Mouse (Mus musculus) forebrain, postnatal 0 days (tissue): Measurements from ENCODE around the gene Slc39a12. TPM values are rescaled to one million over a fixed set of nuclear protein-coding genes. Genes with fewer than 3 reads are reported as not detected.

Experiments
- ATAC-seq: fragments of 200-750 bp; cut with Nextera tagmentation; 2 replicates; pipeline ENCODE4 v1.8.0; 2017; ENCODE audit warnings: mild to moderate bottlenecking, moderate library complexity
- DNase-seq: peaks from one replicate; pipeline ENCODE4 v3.0.0-alpha.2; 2015
- H3K27ac ChIP-seq: fragments of 300-500 bp; sonication (generic); 2 replicates; pipeline ENCODE4 v1.5.1; 2014; ENCODE audit warnings: low read depth, mild to moderate bottlenecking, antibody characterized with exemption, low read length, moderate library complexity, mixed read lengths
- H3K27me3 ChIP-seq: fragments of 300-500 bp; sonication (generic); 2 replicates; pipeline ENCODE4 v1.6.1; 2014; ENCODE audit warnings: mild to moderate bottlenecking, low read length, mixed read lengths; ENCODE audit not compliant: insufficient read depth
- H3K36me3 ChIP-seq: fragments of 300-500 bp; sonication (generic); 2 replicates; pipeline ENCODE4 v1.6.1; 2014; ENCODE audit warnings: mild to moderate bottlenecking, moderate library complexity; ENCODE audit not compliant: insufficient read depth
- H3K4me1 ChIP-seq: fragments of 300-500 bp; sonication (generic); 2 replicates; pipeline ENCODE4 v1.6.1; 2014; ENCODE audit warnings: antibody characterized with exemption; ENCODE audit not compliant: insufficient read depth
- H3K4me2 ChIP-seq: fragments of 300-500 bp; sonication (generic); 2 replicates; pipeline ENCODE4 v1.6.1; 2014; ENCODE audit warnings: low read depth, mild to moderate bottlenecking, moderate library complexity
- H3K4me3 ChIP-seq: fragments of 300-500 bp; sonication (generic); 2 replicates; pipeline ENCODE4 v1.5.1; 2014; ENCODE audit warnings: low read depth, low read length, mixed read lengths
- H3K9ac ChIP-seq: fragments of 300-500 bp; sonication (generic); 2 replicates; pipeline ENCODE4 v1.6.1; 2014; ENCODE audit warnings: mild to moderate bottlenecking
- H3K9me3 ChIP-seq: fragments of 300-500 bp; sonication (generic); 2 replicates; pipeline ENCODE4 v1.6.1; 2016; ENCODE audit warnings: low read length
- CTCF ChIP-seq: sonication (generic); IDR thresholded peaks from 2 replicates; pipeline ENCODE4 v1.5.1; 2016; ENCODE audit warnings: antibody characterized with exemption, control low read depth, low read depth
- WGBS: fragments of 180-500 bp; shearing (Covaris S2); extraction: QIAGEN DNeasy Blood & Tissue Kit; methylation state at CpG from one replicate; pipeline ENCODE4 v1.1.7; 2014; 5-methylcytosine and 5-hydroxymethylcytosine counted together
- polyA plus RNA-seq: library from polyadenylated mRNA; unstranded; fragments of >200 nt; fragmentation: Nextera tagmentation; extraction: Ambion mirVana; gene quantifications from 2 replicates; pipeline ENCODE4 v1.2.1, GENCODE M21; 2015
- total RNA-seq: library from RNA; depleted of rRNA; stranded (reverse); fragments of >200 nt; gene quantifications from 2 replicates; pipeline ENCODE4 v1.2.3, GENCODE M21; 2014; rRNA removed

Slc39a12 gene
- total and polyA plus RNA-seq, 2 experiments from 2014 or later = 3.9 to 9.3 TPM

DNA sequence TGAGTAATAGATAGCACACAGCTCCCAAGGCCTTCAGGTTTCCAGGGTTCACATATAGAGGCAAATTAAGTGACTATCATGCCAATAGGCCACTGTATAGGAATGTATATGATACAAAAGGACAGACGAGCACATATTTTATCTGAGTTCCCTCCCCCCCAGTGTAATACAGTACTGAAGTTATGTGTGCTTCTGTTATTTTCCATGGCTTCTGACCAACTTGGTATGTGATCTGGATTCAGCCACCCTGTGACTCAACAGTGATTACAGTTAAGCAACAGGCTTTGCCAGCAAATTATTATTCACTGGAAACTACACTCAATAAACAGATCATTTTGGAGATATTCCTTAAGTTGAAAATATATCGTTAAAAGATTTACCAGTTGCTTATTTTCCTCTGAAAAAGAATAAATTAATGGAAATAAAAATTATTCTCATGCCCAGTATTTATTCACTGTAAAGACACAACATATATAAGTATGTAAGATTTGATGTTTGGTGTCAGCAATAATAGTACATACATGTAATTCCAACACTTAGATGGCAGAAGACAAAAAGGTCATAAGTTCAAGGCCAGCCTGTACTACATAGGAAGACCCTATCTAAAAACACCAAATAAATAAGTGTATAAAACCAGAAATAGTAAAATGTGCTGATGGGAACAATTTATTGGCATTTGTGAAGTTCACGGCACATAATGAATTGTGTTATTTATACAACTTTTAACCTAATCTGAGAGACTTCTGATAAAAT lies 146.4 kb downstream of the Slc39a12 start:
- Histone ChIP-seq H3K27ac (0 out of 2 replicates have a peak overlapping the region, but pooled peaks have one; percentile 76), H3K9me3 (no peaks in the 10 kb centered on the region), H3K36me3 (no peaks in the 10 kb centered on the region), H3K4me1 (peaks cover 7% of the 10 kb centered on the region; the same call in 1 of the 2 replicates), H3K27me3 (no peaks in the 10 kb centered on the region), H3K4me3 (no peak overlapping the region), H3K9ac (no peak overlapping the region), H3K4me2 (no peak overlapping the region)
- WGBS = 61% methylated on average over 3 of the region's 3 CpGs
- TF ChIP-seq CTCF = no peak
- DNase-seq = no peak
- ATAC-seq = no peak

DNA sequence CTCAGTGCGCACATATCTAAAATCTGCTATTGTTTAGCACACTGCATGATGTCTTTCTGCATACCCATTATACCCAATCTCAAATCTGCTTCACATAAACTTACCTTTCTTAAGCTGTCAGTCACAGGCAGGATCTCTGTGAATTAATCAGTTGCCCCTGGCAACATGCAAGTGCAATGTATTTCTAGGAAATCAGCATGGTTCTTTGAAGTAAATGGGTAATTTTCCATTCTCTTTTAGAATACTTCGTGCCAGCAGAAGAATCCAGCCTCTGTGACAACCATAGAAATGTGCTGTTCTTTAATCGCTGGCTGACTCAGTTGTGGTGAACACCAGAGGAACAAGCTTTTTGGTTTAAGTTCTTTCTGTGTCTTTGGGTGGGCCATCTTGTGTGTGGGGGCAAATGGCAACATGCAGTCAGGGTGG lies 147.1 kb downstream of the Slc39a12 start:
- Histone ChIP-seq H3K9me3 (no peaks in the 10 kb centered on the region), H3K36me3 (no peaks in the 10 kb centered on the region), H3K4me1 (peaks cover 7% of the 10 kb centered on the region; the same call in 1 of the 2 replicates), H3K27me3 (no peaks in the 10 kb centered on the region), H3K27ac (peak overlapping the region; percentile 76), H3K9ac (no peak overlapping the region), H3K4me2 (no peak overlapping the region), H3K4me3 (no peak overlapping the region)
- no peak for TF ChIP-seq CTCF
- peak; percentile 71 for DNase-seq
- 4% methylated on average over 3 of the region's 3 CpGs for WGBS
- peak; percentile 98 for ATAC-seq

DNA sequence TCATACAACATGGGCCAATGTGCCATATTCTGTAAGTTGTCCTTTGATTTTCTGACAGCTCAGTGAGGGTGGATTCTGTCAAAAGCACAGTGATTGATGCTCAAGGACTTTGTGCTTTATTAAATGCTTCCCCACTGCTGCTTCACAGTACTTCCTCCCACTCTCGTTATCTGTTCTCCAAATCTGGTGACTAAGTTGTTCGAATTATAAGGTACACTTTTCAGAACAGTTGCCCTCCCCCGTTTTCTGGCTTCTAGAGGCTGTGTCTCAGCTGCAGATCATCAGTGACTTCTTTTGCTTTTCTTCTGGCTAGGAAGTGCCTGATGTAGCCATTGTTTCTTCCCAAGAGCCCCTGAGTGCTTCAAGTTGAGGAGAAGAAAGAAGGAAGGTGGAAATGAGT lies 149.7 kb downstream of the Slc39a12 start:
- no peak for TF ChIP-seq CTCF
- H3K27ac ChIP-seq = no peak overlapping the region
- H3K36me3 ChIP-seq = no peaks in the 10 kb centered on the region
- no peak overlapping the region for H3K4me2 ChIP-seq
- no peaks in the 10 kb centered on the region for H3K27me3 ChIP-seq
- H3K4me3 ChIP-seq = no peak overlapping the region
- DNase-seq = no peak
- no peaks in the 10 kb centered on the region for H3K9me3 ChIP-seq
- H3K9ac ChIP-seq = no peak overlapping the region
- ATAC-seq = no peak
- H3K4me1 ChIP-seq = peaks cover 7% of the 10 kb centered on the region; the same call in 1 of the 2 replicates
- 58% methylated on average over 3 of the region's 3 CpGs for WGBS

DNA sequence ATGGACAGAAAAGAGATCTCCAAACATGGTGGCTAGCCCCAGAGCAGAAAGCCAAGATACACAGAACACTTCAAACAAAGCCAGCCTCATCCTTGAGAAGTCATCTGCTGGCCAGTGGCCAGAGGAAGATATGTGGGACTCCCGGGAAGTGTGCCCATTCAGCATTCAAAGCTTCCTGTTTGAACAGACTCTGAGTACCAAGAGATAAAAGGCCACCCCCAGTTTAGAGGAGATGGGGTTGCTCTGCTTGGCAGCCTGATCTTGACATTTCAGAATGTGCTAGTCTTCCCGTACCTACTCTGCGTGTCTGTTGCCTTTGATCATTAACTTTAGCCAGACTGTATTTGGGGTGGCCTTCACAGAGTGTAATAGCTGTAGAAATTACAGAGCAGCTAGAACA lies 155.2 kb downstream of the Slc39a12 start:
- no peak overlapping the region for H3K4me2 ChIP-seq
- WGBS = 45% methylated on average over 3 of the region's 3 CpGs
- DNase-seq (peak; percentile 11), ATAC-seq (no peak)
- H3K27me3 ChIP-seq = no peaks in the 10 kb centered on the region
- no peaks in the 10 kb centered on the region for H3K36me3 ChIP-seq
- no peaks in the 10 kb centered on the region for H3K4me1 ChIP-seq
- H3K27ac ChIP-seq = no peak overlapping the region
- H3K9me3 ChIP-seq = no peaks in the 10 kb centered on the region
- no peak overlapping the region for H3K4me3 ChIP-seq
- no peak overlapping the region for H3K9ac ChIP-seq
- TF ChIP-seq CTCF = no peak

DNA sequence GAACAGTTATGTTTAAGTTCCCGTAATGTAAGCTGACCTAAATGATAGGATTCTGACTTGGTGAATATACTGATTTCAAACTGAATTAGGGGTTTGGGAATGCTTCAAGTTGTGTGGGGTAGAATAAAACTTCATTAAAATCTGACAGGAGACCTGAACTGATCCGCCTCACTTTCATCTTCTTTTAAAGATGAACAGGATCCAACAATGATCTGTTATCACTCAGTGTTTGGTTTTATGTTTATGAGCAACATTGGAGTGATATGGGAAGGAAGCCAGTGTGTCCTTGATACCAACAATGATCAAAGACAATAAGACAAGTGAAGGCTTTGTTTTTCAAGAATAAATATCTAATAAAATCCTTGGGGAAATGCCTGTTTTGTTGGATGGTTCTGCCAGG lies 155.7 kb downstream of the Slc39a12 start:
- TF ChIP-seq CTCF = no peak
- WGBS = 81% methylated on average over 2 of the region's 2 CpGs
- no peak overlapping the region for H3K9ac ChIP-seq

More for the DNA sequence above, 155.7 kb downstream of the Slc39a12 start:
- Histone ChIP-seq H3K4me1 (no peaks in the 10 kb centered on the region), H3K27ac (no peak overlapping the region), H3K9me3 (no peaks in the 10 kb centered on the region), H3K36me3 (no peaks in the 10 kb centered on the region), H3K27me3 (no peaks in the 10 kb centered on the region), H3K4me2 (no peak overlapping the region), H3K4me3 (no peak overlapping the region)
- DNase-seq (no peak), ATAC-seq (no peak)

Other genes starting within 250 kb of the Slc39a12 start
- 0.23 and 0.24 TPM in 2 replicates for gene Tmem236, start 213.8 kb upstream of the Slc39a12 start, total RNA-seq
- gene Tmem236, start 213.8 kb upstream of the Slc39a12 start, polyA plus RNA-seq = 0.12 and 0.13 TPM in 2 replicates
- gene Mrc1, start 158.9 kb upstream of the Slc39a12 start, total RNA-seq = 9.9 and 17.1 TPM in 2 replicates
- gene Mrc1, start 158.9 kb upstream of the Slc39a12 start, polyA plus RNA-seq = 3.6 and 4.1 TPM in 2 replicates
- 17.4 and 20.4 TPM in 2 replicates for gene Cacnb2, start 214.8 kb downstream of the Slc39a12 start, total RNA-seq
- 2.0 and 4.8 TPM in 2 replicates for gene Cacnb2, start 214.8 kb downstream of the Slc39a12 start, polyA plus RNA-seq